Mouse (Mus musculus) spleen, postnatal 14 days (tissue): ENCODE results near the gene Gzmm.

Experiments
- DNase-seq, 2 experiments: peaks; one replicate each; pipeline ENCODE4 v3.0.0; 2021 to 2022; ENCODE audit warnings: low spot score in 2 of 2

Gene Gzmm

DNA sequence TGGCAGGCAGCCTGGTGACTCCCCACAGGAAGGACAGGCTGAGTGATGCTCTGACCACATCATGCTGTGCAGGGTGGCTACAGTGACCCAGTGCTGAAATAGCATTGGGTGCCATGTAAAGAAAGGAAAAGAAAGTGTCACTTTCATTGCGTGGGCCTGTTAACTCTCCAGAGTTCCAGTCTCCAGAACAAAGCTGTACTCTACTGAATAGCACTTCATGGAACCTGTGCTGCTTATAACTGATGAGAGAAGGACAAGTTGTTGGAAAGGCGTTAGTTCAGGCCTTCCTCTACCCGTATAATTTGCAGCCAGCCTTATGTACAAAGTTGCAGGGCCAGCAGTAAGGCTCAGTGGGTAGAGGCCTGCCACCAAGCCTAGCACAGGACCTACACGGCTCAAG, at the start of gene Gzmm:
Gzmm (plus strand) TSS at position 301 of the 400 bp plus-strand sequence.
- no peak for DNase-seq

GRCm38 (mm10) chr10:79645711-79646110, 43.1 kb upstream of the Gzmm start, which contains the start of gene Odf3l2:
Gene Odf3l2 (minus strand): TSS chr10:79645738.
- no peak for DNase-seq

DNA sequence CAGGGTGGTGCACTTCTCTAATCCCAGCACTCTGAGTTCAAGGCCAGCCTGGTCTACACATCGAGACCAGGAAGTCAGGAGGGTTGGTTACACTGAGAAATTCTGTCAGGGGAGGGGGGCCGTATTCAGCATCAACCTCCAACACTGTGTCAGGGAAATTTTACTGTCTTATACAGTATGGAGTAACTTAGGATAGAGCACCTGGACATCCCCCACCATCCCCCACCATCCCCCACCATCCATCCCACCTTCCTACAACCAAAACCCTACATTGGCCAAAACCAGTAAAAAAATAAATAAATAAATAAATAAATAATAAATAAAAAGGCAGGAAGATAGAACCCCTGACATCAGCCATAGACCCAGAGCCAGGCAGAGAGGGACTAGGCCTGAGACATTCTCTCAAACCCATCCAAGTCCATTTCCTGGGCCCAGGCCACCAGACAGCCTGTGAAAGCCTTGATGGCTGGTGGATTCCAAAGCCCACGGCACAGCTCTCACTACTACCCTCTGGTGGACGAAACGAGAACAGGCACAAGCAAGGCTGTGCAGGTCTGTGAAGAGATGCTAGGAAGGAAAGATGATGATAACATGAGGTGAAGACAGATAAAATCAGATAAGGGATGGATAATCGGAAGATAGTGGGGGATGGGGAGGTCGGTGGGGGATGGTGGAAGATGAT, 39.6 kb upstream of the Gzmm start:
- DNase-seq: peak in 1 of 2 experiments; percentile 50

DNA sequence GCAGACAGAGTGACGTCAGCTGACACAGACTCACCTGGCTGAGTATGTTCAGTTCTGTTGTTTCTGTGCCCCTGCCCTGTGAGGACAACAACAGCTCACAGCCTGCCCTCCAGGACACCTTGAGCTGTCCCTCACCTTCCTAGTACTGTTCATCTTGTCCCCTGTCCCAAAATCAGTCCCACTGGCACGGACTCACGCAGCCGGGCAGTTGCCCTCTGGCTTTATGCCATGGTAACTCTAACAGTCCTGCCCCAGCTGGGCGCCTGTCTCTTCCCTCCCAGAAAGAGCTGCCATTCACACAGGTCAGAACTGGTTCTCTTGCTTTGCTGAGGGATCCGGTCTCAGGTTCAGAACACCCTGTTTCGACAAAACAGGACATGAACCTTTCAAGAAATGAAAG, 36.0 kb upstream of the Gzmm start:
- DNase-seq: no peak

DNA sequence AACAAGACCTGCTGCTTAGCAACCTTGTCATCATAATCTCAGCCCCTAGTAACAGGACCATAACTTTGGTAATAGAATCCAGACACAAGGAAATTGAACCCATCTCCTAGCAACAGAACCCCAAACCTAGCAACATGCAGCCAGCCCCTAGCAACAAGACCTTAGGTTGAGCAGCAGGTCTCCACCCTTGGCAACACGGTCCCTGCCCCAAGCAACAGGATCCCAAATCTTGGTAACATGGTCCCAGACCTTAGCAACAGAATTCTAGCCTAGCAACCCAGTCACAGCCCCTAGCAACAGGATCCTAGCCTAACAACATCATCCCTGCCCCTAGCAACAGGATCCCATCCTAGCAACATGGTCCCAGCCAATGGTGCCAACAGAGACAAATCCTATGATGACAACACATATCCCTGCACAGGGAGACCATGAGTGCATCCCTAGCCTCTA, 33.8 kb upstream of the Gzmm start:
- no peak for DNase-seq

- no peak for DNase-seq
These were observed 30.0 kb upstream of the Gzmm start for GRCm38 (mm10) chr10:79658829-79659228.

- DNase-seq: no peak
These were observed 28.5 kb upstream of the Gzmm start for GRCm38 (mm10) chr10:79660298-79660697.

- DNase-seq: no peak
These were observed 27.0 kb upstream of the Gzmm start for GRCm38 (mm10) chr10:79661861-79662260.

- DNase-seq: peak; percentile 49 to 66
These were observed 24.6 kb upstream of the Gzmm start, which contains the start of gene Madcam1 for GRCm38 (mm10) chr10:79664131-79664665. Gene Madcam1 (plus strand): TSS chr10:79664559.

- DNase-seq: no peak
These were observed 23.8 kb upstream of the Gzmm start for GRCm38 (mm10) chr10:79665051-79665450.

DNA sequence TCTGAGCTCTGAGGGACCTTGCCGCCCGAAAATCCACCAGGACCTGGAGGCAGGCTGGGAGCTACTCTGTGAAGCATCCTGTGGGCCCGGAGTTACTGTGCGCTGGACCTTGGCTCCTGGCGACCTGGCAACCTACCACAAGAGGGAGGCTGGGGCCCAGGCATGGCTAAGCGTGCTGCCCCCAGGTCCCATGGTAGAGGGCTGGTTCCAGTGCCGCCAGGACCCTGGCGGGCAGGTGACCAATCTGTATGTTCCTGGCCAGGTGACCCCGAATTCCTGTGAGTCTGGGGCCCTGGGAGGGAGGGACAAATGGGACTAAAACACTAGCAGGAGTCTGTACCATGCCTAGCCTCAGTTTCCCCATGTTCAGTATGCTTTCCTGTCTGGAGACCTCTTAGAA, 22.3 kb upstream of the Gzmm start:
- no peak for DNase-seq

DNA sequence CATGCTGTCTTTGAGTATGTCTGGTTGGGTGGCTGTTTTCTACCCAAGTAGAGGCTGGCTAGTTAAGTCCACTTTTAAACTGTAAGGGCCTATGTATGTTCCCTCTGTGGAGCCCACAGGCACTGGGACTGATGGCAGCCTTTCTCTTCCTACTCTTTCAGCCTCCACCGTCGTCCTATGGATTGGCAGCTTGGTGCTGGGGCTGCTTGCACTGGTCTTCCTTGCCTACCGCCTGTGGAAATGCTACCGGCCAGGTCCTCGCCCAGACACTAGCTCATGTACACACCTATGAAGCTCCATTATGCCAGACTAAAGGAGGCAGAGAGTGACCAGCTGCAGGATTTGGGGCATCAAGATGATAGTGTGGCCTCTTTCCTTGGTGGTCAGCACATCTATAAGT, 20.7 kb upstream of the Gzmm start:
- DNase-seq: no peak

GRCm38 (mm10) chr10:79668771-79669575, 19.8 kb upstream of the Gzmm start, which contains the start of gene Tpgs1:
Gene Tpgs1 (plus strand): TSS chr10:79669369.
- DNase-seq: peak; percentile 72 to 80

GRCm38 (mm10) chr10:79669576-79670057, 19.2 kb upstream of the Gzmm start:
- DNase-seq: peak; percentile 51 to 69

DNA sequence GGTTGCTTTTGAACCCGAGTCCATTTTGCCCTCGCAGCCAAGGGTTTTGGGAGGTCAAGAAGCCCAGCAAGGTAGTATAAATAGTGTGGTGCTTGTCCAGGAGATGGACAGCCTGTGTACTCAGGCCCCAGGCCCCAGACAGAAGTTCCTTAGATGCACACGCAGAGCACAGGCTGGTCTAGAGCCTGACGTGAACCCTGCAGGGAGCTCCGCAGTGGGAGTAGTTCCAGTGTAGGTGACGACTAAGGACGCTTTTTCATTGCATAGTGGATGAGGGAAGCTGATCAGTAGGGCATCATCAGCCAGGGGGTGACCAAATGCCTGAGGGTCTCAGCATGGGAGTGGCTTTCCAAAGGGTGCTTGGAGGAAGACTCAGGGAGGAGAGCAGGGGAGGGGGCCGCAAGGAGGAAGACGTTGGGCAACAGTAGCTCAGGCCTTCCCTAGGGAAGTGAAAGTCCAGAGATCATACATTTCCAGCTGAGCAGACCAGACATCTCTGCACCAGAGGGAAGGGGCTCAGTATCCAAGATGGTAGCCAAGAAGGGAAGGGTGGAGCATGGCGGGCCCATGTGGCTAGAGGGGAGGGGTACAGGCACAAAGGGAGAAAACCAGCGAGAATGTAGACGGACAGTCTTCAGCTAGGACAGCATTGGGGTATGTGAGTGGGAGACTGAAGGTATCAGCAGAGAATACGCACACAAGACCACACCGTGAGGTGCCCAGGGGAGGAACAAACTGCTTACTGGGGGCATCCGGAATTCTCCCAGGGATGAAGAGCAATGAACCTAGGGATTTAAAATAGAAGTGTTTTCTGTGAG, 18.5 kb upstream of the Gzmm start:
- DNase-seq: no peak

DNA sequence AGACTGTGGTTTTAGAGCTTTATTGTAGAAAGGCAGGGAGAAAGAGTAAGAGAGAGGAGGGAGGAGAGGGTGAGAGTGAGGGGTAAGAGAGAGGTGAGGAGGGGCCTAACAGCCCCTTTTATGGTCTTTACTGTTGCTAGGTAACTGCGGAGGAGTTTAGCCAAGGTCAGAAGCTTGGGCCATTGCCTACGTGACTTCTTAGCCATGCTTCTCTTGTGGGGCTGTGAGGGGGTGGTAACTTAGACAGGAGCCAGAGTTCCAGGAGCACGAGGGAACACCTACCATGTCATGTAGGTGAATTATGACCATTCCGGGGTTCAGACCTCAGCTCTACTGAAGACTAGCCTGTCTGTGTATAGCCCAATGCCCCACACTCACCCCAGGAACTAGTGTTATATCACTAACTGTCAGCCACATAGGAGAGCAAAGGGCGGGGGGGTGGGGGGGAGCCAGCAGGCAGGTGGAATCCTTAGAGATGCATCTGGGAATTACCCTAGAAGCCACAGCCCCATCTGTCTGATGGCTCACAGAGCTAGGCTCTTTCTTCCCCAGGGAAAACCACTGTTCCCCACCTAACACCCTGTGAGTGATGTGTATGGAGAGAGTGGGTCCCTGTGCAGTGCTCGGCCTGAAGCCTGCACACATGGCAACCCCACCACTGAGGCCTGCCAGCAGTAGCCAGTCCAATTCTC, 17.3 kb upstream of the Gzmm start:
- no peak for DNase-seq

DNA sequence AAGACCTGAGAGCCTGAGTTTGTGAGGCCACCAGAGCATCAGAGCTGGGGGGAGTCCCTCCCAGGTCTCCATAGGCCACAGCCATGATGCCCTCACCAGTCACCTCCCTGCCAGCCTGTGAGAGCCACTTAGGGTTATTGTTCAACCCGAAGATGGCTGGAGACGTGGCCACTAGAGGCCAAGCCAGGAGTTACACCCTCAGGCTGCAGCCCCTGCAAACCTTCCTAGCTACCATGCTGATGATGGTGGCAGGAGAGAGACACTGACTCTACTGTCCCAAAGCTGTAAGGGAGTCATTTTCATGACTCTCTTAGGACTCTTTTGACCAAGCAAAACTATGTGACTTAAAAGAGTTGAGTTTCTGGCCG, 16.7 kb upstream of the Gzmm start:
- no peak for DNase-seq

- DNase-seq: no peak
These were observed 15.8 kb upstream of the Gzmm start for GRCm38 (mm10) chr10:79673054-79673453.

DNA sequence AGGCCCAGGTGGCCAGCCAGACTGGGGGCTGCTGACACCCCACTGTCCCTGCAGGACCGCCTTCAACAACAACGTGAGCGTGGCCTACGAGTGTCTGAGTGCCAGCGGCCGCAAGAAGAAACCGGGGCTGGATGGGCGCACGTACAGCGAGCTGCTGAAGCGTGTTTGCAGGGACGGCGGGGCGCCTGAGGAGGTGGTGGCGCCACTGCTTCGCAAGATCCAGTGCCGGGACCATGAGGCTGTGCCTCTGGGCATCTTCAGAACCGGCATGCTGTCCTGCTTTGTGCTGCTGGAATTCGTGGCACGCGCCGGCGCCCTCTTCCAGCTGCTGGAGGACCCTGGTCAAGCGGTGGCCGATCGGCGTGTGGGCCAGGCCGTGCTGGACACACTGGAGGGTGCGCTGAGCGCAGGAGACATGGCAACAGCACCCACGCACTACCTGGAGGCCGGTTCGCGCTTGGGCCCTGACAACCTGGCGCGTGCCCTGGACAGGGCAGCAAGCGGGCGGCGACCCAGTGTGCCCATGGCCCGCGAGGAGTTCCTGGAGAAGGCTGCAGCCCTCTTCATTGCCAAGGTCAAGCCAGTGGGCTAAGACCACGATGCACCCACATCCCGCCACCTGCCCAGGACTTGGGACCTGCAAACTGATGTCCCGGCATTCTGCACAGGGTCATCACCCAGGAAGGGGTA, 13.3 kb upstream of the Gzmm start:
- DNase-seq: no peak
